In the genomic region with DNA sequence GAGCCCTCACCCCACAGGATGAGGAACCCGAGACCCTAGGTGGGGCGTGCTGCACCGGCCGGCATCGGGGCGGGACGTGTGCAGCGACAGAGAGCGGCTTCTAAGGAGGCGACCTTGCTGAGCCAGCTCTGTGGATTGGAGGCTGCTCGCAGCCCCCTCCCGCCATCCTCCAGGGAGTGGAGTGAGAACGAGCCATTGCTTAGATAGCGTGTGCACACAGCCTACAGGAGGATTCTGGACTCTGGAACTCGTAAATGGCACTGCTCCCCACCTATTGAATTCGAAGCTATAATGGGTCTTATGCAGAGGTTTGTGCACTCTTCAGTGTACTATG, we compare ENCODE assay signal across 8 mouse cellular contexts. TPM values are rescaled to one million over a fixed set of nuclear protein-coding genes. Genes with fewer than 3 reads are reported as not detected.
DNase-seq lines count a peak whose midpoint lies in the region; ATAC-seq and TF ChIP-seq lines count a peak whose summit lies in the region.

TSS of gene Katnal1 (minus strand) at position 205 of the 334 bp plus-strand sequence.

- H3K27me3 ChIP-seq in heart, embryonic 13.5 days (replicated peaks), result no peaks in the 10 kb centered on the region
- no peaks in the 10 kb centered on the region for H3K27me3 ChIP-seq in heart, embryonic 15.5 days
- no peaks in the 10 kb centered on the region for H3K27me3 ChIP-seq in limb, embryonic 14.5 days (ENCODE audit: control insufficient read depth, insufficient read depth, low read length)

- peak within 1 kb of the TSS; percentile 79 for H3K4me3 ChIP-seq in heart, embryonic 13.5 days
- peak within 1 kb of the TSS; percentile 84 for H3K4me3 ChIP-seq in bone marrow macrophage, adult 2 months (ENCODE audit: insufficient read depth, low read length)
- H3K4me3 ChIP-seq in heart, embryonic 15.5 days, result peak within 1 kb of the TSS; percentile 89
- H3K4me3 ChIP-seq in limb, embryonic 14.5 days (replicated peaks; ENCODE audit: low read length), result peak within 1 kb of the TSS; percentile 77

- TF ChIP-seq POLR2A in bone marrow macrophage, adult 2 months (IDR thresholded peaks at IDR 0.05; ENCODE audit: borderline replicate concordance, low read depth, low read length), result no peak
- no peak for TF ChIP-seq POLR2A in limb, embryonic 14.5 days (IDR thresholded peaks at IDR 0.05; ENCODE audit: borderline replicate concordance, extremely low read depth, insufficient read depth, insufficient read length)

- H3K9ac ChIP-seq in heart, embryonic 13.5 days, result peak within 1 kb of the TSS; percentile 91
- peak within 1 kb of the TSS; percentile 90 for H3K9ac ChIP-seq in heart, embryonic 15.5 days
- H3K9ac ChIP-seq in limb, embryonic 14.5 days (ENCODE audit: low read depth, low read length, severe bottlenecking), result peak within 1 kb of the TSS; percentile 89

- peak within 1 kb of the TSS; percentile 85 for H3K4me2 ChIP-seq in heart, embryonic 13.5 days
- H3K4me2 ChIP-seq in heart, embryonic 15.5 days, result peak within 1 kb of the TSS; percentile 89
- peak within 1 kb of the TSS; percentile 70 for H3K4me2 ChIP-seq in limb, embryonic 14.5 days (replicated peaks; ENCODE audit: low read depth, low read length, severe bottlenecking)

- no peak for TF ChIP-seq CTCF in bone marrow macrophage, adult 2 months (IDR thresholded peaks at IDR 0.05; ENCODE audit: low read depth, low read length)

- H3K4me1 ChIP-seq in heart, embryonic 13.5 days, result peaks cover 22% of the 10 kb centered on the region
- H3K4me1 ChIP-seq in bone marrow macrophage, adult 2 months (ENCODE audit: control insufficient read depth, insufficient read depth, low read length), result peaks cover 5% of the 10 kb centered on the region
- peaks cover 8% of the 10 kb centered on the region for H3K4me1 ChIP-seq in heart, embryonic 15.5 days (replicated peaks)
- peaks cover 8% of the 10 kb centered on the region for H3K4me1 ChIP-seq in limb, embryonic 14.5 days (ENCODE audit: control insufficient read depth, insufficient read depth, low read length)

- H3K9me3 ChIP-seq in heart, embryonic 13.5 days, result peaks cover 3% of the 10 kb centered on the region; the same call in 1 of the 2 replicates
- H3K9me3 ChIP-seq in heart, embryonic 15.5 days (replicated peaks), result no peaks in the 10 kb centered on the region
- no peaks in the 10 kb centered on the region for H3K9me3 ChIP-seq in limb, embryonic 14.5 days (ENCODE audit: control insufficient read depth, low read length)

- no peak for ATAC-seq in heart, embryonic 13.5 days (ENCODE audit: extremely low read depth, insufficient number of reproducible peaks, low FRiP score, low TSS enrichment)
- ATAC-seq in heart, embryonic 15.5 days (replicated peaks; ENCODE audit: insufficient number of reproducible peaks, insufficient read depth, low FRiP score, low read depth), result peak; percentile 45
- ATAC-seq in limb, embryonic 14.5 days (ENCODE audit: low FRiP score, low read depth), result no peak; the same call in 1 of the 2 replicates

- peak within 1 kb of the TSS; percentile 94 for H3K27ac ChIP-seq in heart, embryonic 13.5 days (replicated peaks)
- H3K27ac ChIP-seq in bone marrow macrophage, adult 2 months (ENCODE audit: insufficient read depth, low read depth, low read length), result peak within 1 kb of the TSS; percentile 57
- H3K27ac ChIP-seq in heart, embryonic 15.5 days, result peak within 1 kb of the TSS; percentile 93
- H3K27ac ChIP-seq in limb, embryonic 14.5 days (replicated peaks; ENCODE audit: low read depth, low read length), result peak within 1 kb of the TSS; percentile 94

- no peak for DNase-seq in heart, adult 9 months (ENCODE audit: low spot score in 2 of 2)
- DNase-seq in limb, embryonic 14.5 days (ENCODE audit: low spot score), result no peak
- DNase-seq in spleen, postnatal 10 days (ENCODE audit: low spot score in 2 of 2), result no peak
- DNase-seq in embryo, embryonic 10 days (ENCODE audit: low spot score), result no peak
- no peak for DNase-seq in gastrocnemius, adult 8-10 months (ENCODE audit: low spot score in 2 of 2)

- peaks cover 23% of the 10 kb centered on the region for H3K36me3 ChIP-seq in heart, embryonic 13.5 days
- no peaks in the 10 kb centered on the region for H3K36me3 ChIP-seq in heart, embryonic 15.5 days
- H3K36me3 ChIP-seq in limb, embryonic 14.5 days (ENCODE audit: control insufficient read depth, insufficient read depth, low read length), result 0 out of 2 replicates have a peak, but pooled peaks cover 3% of the 10 kb centered on the region

- WGBS in heart, embryonic 13.5 days, result under 1% methylated on average over 16 of the region's 16 CpGs
- WGBS in heart, embryonic 15.5 days, result under 1% methylated on average over 16 of the region's 16 CpGs
- under 1% methylated on average over 16 of the region's 16 CpGs for WGBS in limb, embryonic 14.5 days

RNA-seq across cellular contexts. Expression of gene Katnal1, which starts in this region (rescaled TPM):
- 10.1 and 13.3 TPM in 2 replicates for polyA plus RNA-seq in heart, embryonic 13.5 days (2015; fragmentation: Nextera tagmentation; extraction: Ambion mirVana)
- 7.1 and 7.7 TPM in 2 replicates for polyA plus RNA-seq in bone marrow macrophage, adult 2 months (2012; ENCODE audit: insufficient read depth, insufficient read length, missing spikeins)
- 10.2 and 12.0 TPM in 2 replicates for polyA plus RNA-seq in heart, embryonic 15.5 days (2015; fragmentation: Nextera tagmentation; extraction: Ambion mirVana)
- polyA plus RNA-seq in limb, embryonic 14.5 days (2012; rRNA removed), result 13.3 and 14.1 TPM in 2 replicates
- 12.9 and 15.0 TPM in 2 replicates for polyA plus RNA-seq in limb, embryonic 14.5 days (2014; fragmentation: Nextera tagmentation; extraction: Ambion mirVana)
- 1 to 10 TPM; 4.3 to 5.3 (median 4.5) TPM for total RNA-seq in gastrocnemius, adult 8-10 months (2022)
